Mouse (Mus musculus) liver, postnatal 0 days (tissue): ENCODE results near the gene 4930524B15Rik. TPM values are rescaled to one million over a fixed set of nuclear protein-coding genes. Genes with fewer than 3 reads are reported as not detected.

ENCODE experiments used
- ATAC-seq: fragments of 200-750 bp; cut with Nextera tagmentation; 2 replicates; pipeline ENCODE4 v1.8.0; 2017; ENCODE audit warnings: mild to moderate bottlenecking, moderate library complexity
- DNase-seq: peaks from one replicate; pipeline ENCODE4 v3.0.0-alpha.2; 2016
- H3K27ac ChIP-seq: fragments of 300-500 bp; sonication (generic); 2 replicates; pipeline ENCODE4 v1.5.1; 2014; ENCODE audit warnings: antibody characterized with exemption, moderate library complexity, mild to moderate bottlenecking, low read depth
- H3K27me3 ChIP-seq: fragments of 300-500 bp; sonication (generic); 2 replicates; pipeline ENCODE4 v1.6.1; 2014; ENCODE audit warnings: low read length, control low read depth, mixed read lengths; ENCODE audit not compliant: insufficient read depth
- H3K36me3 ChIP-seq: fragments of 300-500 bp; sonication (generic); replicated peaks from 2 replicates; pipeline ENCODE4 v1.6.1; 2014; ENCODE audit warnings: mild to moderate bottlenecking, control low read depth, low read length, moderate library complexity, mixed read lengths; ENCODE audit not compliant: insufficient read depth
- H3K4me1 ChIP-seq: fragments of 300-500 bp; sonication (generic); 2 replicates; pipeline ENCODE4 v1.6.1; 2014; ENCODE audit warnings: antibody characterized with exemption, mild to moderate bottlenecking, control low read depth; ENCODE audit not compliant: insufficient read depth
- H3K4me2 ChIP-seq: fragments of 300-500 bp; sonication (generic); 2 replicates; pipeline ENCODE4 v1.6.1; 2014; ENCODE audit warnings: low read depth, mild to moderate bottlenecking, low read length, moderate library complexity, mixed read lengths
- H3K4me3 ChIP-seq: fragments of 300-500 bp; sonication (generic); 2 replicates; pipeline ENCODE4 v1.5.1; 2014; ENCODE audit warnings: low read depth, low read length
- H3K9ac ChIP-seq: fragments of 300-500 bp; sonication (generic); replicated peaks from 2 replicates; pipeline ENCODE4 v1.6.1; 2014; ENCODE audit warnings: mild to moderate bottlenecking, moderate library complexity
- H3K9me3 ChIP-seq: fragments of 300-500 bp; sonication (generic); 2 replicates; pipeline ENCODE4 v1.6.1; 2016; ENCODE audit warnings: mild to moderate bottlenecking, control low read depth, low read length, mixed read lengths
- CTCF ChIP-seq: sonication (generic); IDR thresholded peaks from 2 replicates; pipeline ENCODE4 v1.5.1; 2016; ENCODE audit warnings: antibody characterized with exemption, low read depth
- EP300 ChIP-seq: IDR thresholded peaks from 2 replicates; pipeline ENCODE4 v1.6.1; 2016; ENCODE audit warnings: antibody characterized with exemption, low read depth, mild to moderate bottlenecking
- WGBS: fragments of 180-500 bp; shearing (Covaris S2); extraction: QIAGEN DNeasy Blood & Tissue Kit; methylation state at CpG from one replicate; pipeline ENCODE4 v1.1.7; 2014; ENCODE audit not compliant: insufficient replicate concordance; 5-methylcytosine and 5-hydroxymethylcytosine counted together
- polyA plus RNA-seq: library from polyadenylated mRNA; unstranded; fragments of >200 nt; fragmentation: Nextera tagmentation; extraction: Ambion mirVana; gene quantifications from 2 replicates; pipeline ENCODE4 v1.2.1, GENCODE M21; 2015

The 4930524B15Rik gene
- polyA plus RNA-seq, 1 experiment from 2014 or later = not detected

DNA sequence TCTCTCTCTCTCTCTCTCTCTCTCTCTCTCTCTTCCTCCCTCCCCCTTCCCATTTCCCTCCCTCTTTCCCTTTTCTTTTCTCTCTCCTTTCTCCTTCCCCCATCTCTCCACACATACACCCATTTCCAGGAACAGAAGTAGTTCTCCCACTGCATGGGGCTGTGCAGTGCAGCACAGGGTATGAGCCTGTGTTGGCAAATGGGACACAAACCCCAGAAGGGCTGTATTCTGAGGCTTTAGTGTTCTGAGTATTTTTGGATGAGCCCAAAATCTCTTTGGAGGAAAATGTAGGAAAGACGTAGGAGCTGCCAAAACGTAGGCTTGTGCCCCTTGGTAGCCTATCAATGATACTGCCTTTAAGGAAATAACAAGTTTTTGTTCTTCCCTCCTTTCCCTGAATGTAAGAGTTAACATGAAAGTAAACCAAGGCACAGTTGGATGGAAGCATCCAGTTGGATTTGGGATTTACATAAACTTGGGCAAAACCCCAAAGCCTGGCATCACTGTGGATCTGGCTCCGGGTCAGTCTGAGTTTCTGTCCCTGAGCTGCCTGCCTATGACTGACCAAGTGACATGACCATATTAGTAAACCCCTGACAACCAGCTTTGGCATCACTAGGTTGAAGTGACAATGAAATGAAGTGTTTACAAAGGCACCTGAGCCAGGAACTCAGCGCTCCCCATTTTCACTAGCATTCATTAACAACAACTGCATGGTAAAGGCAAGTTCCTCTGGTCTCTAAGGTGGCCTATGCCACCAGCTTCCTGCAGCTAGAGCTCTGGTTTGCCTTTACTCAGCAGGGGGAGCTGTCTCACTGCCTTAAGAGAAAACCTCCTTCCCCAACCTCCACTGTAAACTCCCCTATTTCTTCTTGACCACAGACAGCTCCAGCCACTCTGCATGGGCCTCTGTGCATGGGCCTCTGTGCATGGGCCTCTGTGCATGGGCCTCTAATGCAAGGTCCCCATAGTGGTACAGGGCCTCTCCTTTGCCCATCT is 23.5 kb upstream of the 4930524B15Rik start:
- Histone ChIP-seq H3K4me2 (no peak overlapping the region), H3K27me3 (no peaks in the 10 kb centered on the region), H3K4me3 (no peak overlapping the region), H3K27ac (no peak overlapping the region), H3K36me3 (no peaks in the 10 kb centered on the region), H3K9me3 (no peaks in the 10 kb centered on the region), H3K4me1 (no peaks in the 10 kb centered on the region), H3K9ac (no peak overlapping the region)
- DNase-seq (no peak), ATAC-seq (no peak)
- TF ChIP-seq EP300 (no peak), CTCF (peak; percentile 53)
- WGBS = 67% methylated on average over 4 of the region's 4 CpGs

DNA sequence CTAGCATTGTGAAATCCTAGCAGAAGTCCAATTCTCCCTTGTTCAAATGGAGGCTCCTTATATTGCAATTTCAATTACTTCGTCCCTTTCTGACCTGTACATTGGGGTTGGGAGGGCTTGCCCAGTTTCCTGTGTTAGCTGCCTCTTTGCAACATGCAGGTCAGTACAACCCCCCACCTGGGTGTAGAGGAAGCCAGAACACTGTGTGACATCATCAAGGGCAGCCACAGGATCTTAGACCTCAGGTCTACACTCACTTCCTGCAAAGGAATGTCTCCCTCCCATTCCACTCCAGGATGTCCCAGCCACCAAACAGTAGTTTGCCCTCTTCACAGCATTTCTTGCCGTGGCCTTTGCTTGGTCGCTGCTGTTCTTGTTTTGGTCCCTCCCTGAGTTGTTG is 19.9 kb upstream of the 4930524B15Rik start:
- no peak for TF ChIP-seq CTCF
- TF ChIP-seq EP300 = no peak
- Histone ChIP-seq H3K9me3 (no peaks in the 10 kb centered on the region), H3K4me3 (no peak overlapping the region), H3K27ac (no peak overlapping the region), H3K36me3 (no peaks in the 10 kb centered on the region), H3K9ac (no peak overlapping the region), H3K27me3 (peaks cover 4% of the 10 kb centered on the region; the same call in 1 of the 2 replicates), H3K4me2 (no peak overlapping the region), H3K4me1 (peaks cover 12% of the 10 kb centered on the region)
- ATAC-seq (no peak), DNase-seq (no peak)
- 67% methylated on average over 3 of the region's 3 CpGs for WGBS

DNA sequence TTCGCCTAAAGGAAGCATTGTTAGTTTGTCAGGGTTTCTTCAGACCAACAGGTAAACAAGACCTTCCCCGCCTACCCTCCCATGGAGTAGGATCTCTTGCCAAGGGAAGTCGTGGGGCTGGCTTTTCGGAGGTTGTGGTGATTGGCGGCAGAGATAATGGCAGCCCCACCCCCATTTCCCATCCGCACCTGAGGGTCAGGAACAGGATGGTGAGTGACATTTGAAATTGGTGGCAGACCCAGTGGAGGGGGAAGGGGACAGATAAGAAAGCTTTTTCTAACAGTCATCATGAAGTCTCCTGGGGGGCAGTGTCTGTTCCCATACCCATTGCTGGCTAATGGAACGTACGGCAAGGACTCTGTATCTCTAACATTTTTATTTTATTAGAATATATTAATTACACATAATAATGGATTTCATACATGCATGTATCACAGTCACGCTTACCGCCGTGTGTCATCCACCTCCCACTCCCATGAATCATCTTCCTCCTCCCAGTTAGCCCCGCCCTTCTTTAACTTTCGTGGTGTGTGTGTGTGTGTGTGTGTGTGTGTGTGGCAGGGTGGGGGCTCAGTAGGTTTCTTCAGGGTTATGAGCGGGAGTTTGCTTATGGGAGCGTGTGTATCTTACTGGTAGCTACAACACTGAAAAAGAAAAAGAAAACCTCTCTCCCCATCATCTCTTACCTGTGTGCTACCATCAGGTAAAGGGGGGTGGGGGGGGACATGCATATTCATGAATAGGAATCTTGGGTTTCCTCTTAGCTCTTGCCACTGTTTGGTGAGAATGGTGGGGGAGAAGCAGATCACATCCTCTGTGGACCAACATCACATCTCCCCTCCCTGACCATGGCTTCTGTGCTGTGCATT is 16.7 kb upstream of the 4930524B15Rik start:
- peaks cover 12% of the 10 kb centered on the region for H3K4me1 ChIP-seq
- DNase-seq (no peak), ATAC-seq (no peak)
- 16% methylated on average over 15 of the region's 15 CpGs for WGBS
- peak overlapping the region; percentile 90 for H3K4me2 ChIP-seq
- H3K27me3 ChIP-seq = peaks cover 8% of the 10 kb centered on the region; the same call in 1 of the 2 replicates
- no peaks in the 10 kb centered on the region for H3K9me3 ChIP-seq
- H3K9ac ChIP-seq = peak overlapping the region; percentile 35
- H3K27ac ChIP-seq = no peak overlapping the region
- H3K4me3 ChIP-seq = peak overlapping the region; percentile 53
- no peaks in the 10 kb centered on the region for H3K36me3 ChIP-seq
- no peak for TF ChIP-seq EP300
- no peak for TF ChIP-seq CTCF

DNA sequence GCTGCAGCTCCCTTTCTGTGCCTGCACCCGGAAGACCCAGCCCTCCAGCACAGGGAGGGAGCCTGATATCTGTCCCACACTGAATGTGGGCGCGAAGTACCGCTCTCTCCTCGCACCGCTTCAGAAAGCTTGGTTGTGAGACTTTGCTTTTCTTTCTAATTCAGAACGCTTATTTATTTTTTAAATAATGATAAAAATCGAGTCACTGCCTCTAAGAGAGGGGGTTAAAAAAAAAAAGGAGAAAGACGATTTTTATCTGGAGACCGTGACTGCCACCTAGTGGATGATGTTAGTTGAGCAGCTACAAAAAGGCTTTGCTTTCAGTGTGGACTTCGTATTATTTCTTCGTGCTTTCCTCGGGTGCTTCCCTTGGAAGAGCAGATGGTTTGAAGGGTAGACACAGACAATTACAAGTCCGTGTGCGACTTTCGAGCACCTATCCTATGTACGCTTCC is 16.0 kb upstream of the 4930524B15Rik start:
- 1% methylated on average over 17 of the region's 17 CpGs for WGBS

DNA sequence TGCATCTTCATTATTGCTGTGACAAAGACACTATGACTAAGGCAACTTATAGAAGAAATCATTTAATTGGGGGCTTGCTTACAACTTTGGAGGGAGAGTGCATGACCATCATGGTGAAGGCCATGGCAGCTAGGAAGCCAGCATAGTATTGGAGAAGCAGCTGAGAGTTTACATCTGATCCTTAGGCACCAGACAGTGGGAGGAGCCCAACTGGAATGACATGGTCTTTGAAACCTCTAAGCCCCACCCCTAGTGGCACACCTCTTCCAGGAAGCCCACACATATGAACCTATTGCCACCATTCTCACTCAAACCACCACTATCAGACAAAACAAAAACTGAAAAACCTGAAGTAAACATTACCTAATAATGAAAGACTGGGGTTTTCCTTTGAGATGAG is 5.3 kb upstream of the 4930524B15Rik start:
- no peaks in the 10 kb centered on the region for H3K9me3 ChIP-seq
- no peaks in the 10 kb centered on the region for H3K27me3 ChIP-seq
- H3K4me2 ChIP-seq = no peak overlapping the region
- H3K4me3 ChIP-seq = no peak overlapping the region
- H3K4me1 ChIP-seq = no peaks in the 10 kb centered on the region
- H3K27ac ChIP-seq = no peak overlapping the region
- H3K9ac ChIP-seq = no peak overlapping the region
- H3K36me3 ChIP-seq = no peaks in the 10 kb centered on the region
- TF ChIP-seq CTCF (no peak), EP300 (no peak)
- DNase-seq = no peak
- no peak for ATAC-seq

More for the DNA sequence above, 16.0 kb upstream of the 4930524B15Rik start:
- Histone ChIP-seq H3K27me3 (peaks cover 8% of the 10 kb centered on the region; the same call in 1 of the 2 replicates), H3K4me2 (peak overlapping the region; percentile 90), H3K27ac (no peak overlapping the region), H3K4me3 (peak overlapping the region; percentile 53), H3K36me3 (no peaks in the 10 kb centered on the region), H3K9me3 (no peaks in the 10 kb centered on the region), H3K4me1 (peaks cover 12% of the 10 kb centered on the region), H3K9ac (peak overlapping the region; percentile 35)
- ATAC-seq (peak; percentile 66), DNase-seq (peak; percentile 71)
- TF ChIP-seq EP300 = peak; percentile 34; the same call in 1 of the 2 replicates
- TF ChIP-seq CTCF = peak; percentile 86

DNA sequence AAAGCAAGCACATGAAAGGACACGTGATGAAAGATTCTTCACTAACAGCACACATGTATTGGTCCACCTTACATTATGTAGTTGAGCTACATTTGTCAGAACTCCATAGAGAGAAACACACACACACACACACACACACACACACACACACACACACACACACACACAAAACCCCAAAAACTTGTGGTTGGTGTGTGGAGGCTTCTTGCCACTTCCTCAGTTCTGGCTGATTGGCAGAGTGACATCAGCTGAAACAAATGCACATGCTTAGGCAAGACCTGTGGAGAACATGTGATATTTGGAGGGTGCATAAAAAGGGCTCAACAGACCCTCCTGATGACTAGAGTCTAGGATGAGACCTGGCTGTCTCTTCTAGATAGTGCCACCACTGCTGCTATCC is 1.4 kb upstream of the 4930524B15Rik start:
- ATAC-seq (no peak), DNase-seq (no peak)
- TF ChIP-seq EP300 = no peak
- no peak for TF ChIP-seq CTCF
- Histone ChIP-seq H3K27ac (no peak overlapping the region), H3K9me3 (no peaks in the 10 kb centered on the region), H3K4me1 (no peaks in the 10 kb centered on the region), H3K36me3 (no peaks in the 10 kb centered on the region), H3K4me3 (no peak overlapping the region), H3K4me2 (no peak overlapping the region), H3K27me3 (no peaks in the 10 kb centered on the region), H3K9ac (no peak overlapping the region)
- WGBS = 64% methylated on average over 1 of the region's 1 CpGs
